Mouse (Mus musculus): ENCODE results near the gene Eif3g.

GRCm38 (mm10) chr9:20909948-20910347, 11.5 kb upstream of the Eif3g start:
- TF ChIP-seq EP300 (IDR thresholded peaks at IDR 0.05; ENCODE audit: low read depth) = no peak
- TF ChIP-seq CTCF (IDR thresholded peaks at IDR 0.05; ENCODE audit: low read depth) = no peak
